Mouse (Mus musculus) lung, postnatal 0 days (tissue): ENCODE measurements around the gene Unc119. TPM values are rescaled to one million over a fixed set of nuclear protein-coding genes. Genes with fewer than 3 reads are reported as not detected.

ENCODE experiments used
- ATAC-seq: fragments of 200-750 bp; cut with Nextera tagmentation; 2 replicates; pipeline ENCODE4 v1.8.0; 2017; ENCODE audit warnings: moderate library complexity
- DNase-seq: peaks from one replicate; pipeline ENCODE4 v3.0.0-alpha.2; 2016; ENCODE audit warnings: low spot score
- H3K27ac ChIP-seq: fragments of 300-500 bp; sonication (generic); 2 replicates; pipeline ENCODE4 v1.5.1; 2014; ENCODE audit warnings: antibody characterized with exemption, mild to moderate bottlenecking, low read length, mixed read lengths
- H3K27me3 ChIP-seq: fragments of 300-500 bp; sonication (generic); replicated peaks from 2 replicates; pipeline ENCODE4 v1.6.1; 2014; ENCODE audit warnings: low read length, mixed read lengths; ENCODE audit not compliant: insufficient read depth
- H3K36me3 ChIP-seq: fragments of 300-500 bp; sonication (generic); 2 replicates; pipeline ENCODE4 v1.6.1; 2014; ENCODE audit warnings: low read length, mixed read lengths; ENCODE audit not compliant: insufficient read depth
- H3K4me1 ChIP-seq: fragments of 300-500 bp; sonication (generic); 2 replicates; pipeline ENCODE4 v1.6.1; 2014; ENCODE audit warnings: antibody characterized with exemption, low read depth, low read length, mixed read lengths; ENCODE audit not compliant: insufficient read depth
- H3K4me2 ChIP-seq: fragments of 300-500 bp; sonication (generic); replicated peaks from 2 replicates; pipeline ENCODE4 v1.6.1; 2014; ENCODE audit warnings: low read depth, mild to moderate bottlenecking, low read length, moderate library complexity, mixed read lengths
- H3K4me3 ChIP-seq: fragments of 300-500 bp; sonication (generic); 2 replicates; pipeline ENCODE4 v1.5.1; 2014; ENCODE audit warnings: low read depth, low read length
- H3K9ac ChIP-seq: fragments of 300-500 bp; sonication (generic); replicated peaks from 2 replicates; pipeline ENCODE4 v1.6.1; 2014; ENCODE audit warnings: low read depth, mild to moderate bottlenecking
- H3K9me3 ChIP-seq: fragments of 300-500 bp; sonication (generic); 2 replicates; pipeline ENCODE4 v1.6.1; 2016; ENCODE audit warnings: low read length, mixed read lengths
- CTCF ChIP-seq: IDR thresholded peaks from 2 replicates; pipeline ENCODE4 v1.5.1; 2016; ENCODE audit warnings: antibody characterized with exemption, mild to moderate bottlenecking
- EP300 ChIP-seq: IDR thresholded peaks from 2 replicates; pipeline ENCODE4 v1.6.1; 2016; ENCODE audit warnings: antibody characterized with exemption, mild to moderate bottlenecking, control low read depth
- WGBS: fragments of 180-500 bp; shearing (Covaris S2); extraction: QIAGEN DNeasy Blood & Tissue Kit; methylation state at CpG from one replicate; pipeline ENCODE4 v1.1.7; 2014; 5-methylcytosine and 5-hydroxymethylcytosine counted together
- polyA plus RNA-seq: library from polyadenylated mRNA; unstranded; fragments of >200 nt; fragmentation: Nextera tagmentation; extraction: Ambion mirVana; gene quantifications from 2 replicates; pipeline ENCODE4 v1.2.1, GENCODE M21; 2015

Unc119 gene
- polyA plus RNA-seq, 1 experiment from 2014 or later = 37.5 TPM

- H3K27me3 ChIP-seq = no peaks in the 10 kb centered on the region
- no peak overlapping the region for H3K4me3 ChIP-seq
- no peak overlapping the region for H3K4me2 ChIP-seq
- H3K9ac ChIP-seq = no peak overlapping the region
- DNase-seq (peak; percentile 69), ATAC-seq (no peak)
- H3K4me1 ChIP-seq = no peaks in the 10 kb centered on the region; the same call in 1 of the 2 replicates
- H3K36me3 ChIP-seq = no peaks in the 10 kb centered on the region
- H3K9me3 ChIP-seq = no peaks in the 10 kb centered on the region
- no peak overlapping the region for H3K27ac ChIP-seq
- 32% methylated on average over 4 of the region's 4 CpGs for WGBS
- TF ChIP-seq EP300 (no peak), CTCF (peak; percentile 84)
Observed at GRCm38 (mm10) chr11:78355471-78356238, 12.4 kb downstream of the Unc119 start.

DNA sequence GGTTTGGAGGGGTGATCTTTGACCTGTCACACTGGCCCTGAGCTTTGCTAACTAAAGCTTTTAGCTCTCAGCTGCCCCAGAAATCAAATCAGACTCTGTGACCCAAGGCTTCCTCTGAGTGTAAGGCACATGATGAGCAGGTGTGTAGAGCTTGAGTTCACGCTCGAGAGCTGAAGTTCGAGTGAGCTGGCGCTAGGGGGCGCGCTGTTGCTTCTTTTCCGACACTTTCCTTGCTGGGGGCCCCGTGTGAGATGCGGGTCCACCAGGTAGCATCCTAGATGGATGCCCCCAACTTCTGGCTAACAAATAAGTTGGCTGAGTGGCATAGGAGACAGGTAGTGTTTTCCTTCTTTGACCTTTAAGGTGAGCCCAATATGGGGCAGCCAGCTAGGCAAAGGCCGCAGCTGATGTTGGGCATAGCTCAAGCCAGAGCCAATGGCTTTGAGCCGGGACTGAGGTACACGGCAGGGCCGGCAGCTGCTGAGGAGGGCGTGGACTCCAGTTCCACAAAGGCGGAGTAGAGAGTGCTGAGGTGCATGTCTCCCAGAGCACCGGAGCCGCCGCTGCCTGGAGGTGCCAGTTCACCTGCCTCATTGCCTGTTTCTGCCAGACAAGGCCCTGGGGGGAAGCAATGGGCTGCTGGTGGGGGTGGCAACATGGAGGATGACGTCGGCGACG, 15.2 kb downstream of the Unc119 start:
- Histone ChIP-seq H3K4me1 (no peaks in the 10 kb centered on the region), H3K9ac (no peak overlapping the region), H3K4me2 (no peak overlapping the region), H3K27me3 (no peaks in the 10 kb centered on the region), H3K36me3 (no peaks in the 10 kb centered on the region), H3K4me3 (no peak overlapping the region), H3K27ac (no peak overlapping the region), H3K9me3 (no peaks in the 10 kb centered on the region)
- ATAC-seq (no peak), DNase-seq (peak; percentile 56)
- TF ChIP-seq CTCF (peak; percentile 74), EP300 (no peak)
- 18% methylated on average over 22 of the region's 22 CpGs for WGBS

- Histone ChIP-seq H3K9ac (no peak overlapping the region), H3K27ac (no peak overlapping the region), H3K36me3 (no peaks in the 10 kb centered on the region), H3K9me3 (no peaks in the 10 kb centered on the region), H3K4me2 (peak overlapping the region; percentile 58), H3K4me3 (peak overlapping the region; percentile 27; the same call in 1 of the 2 replicates), H3K27me3 (no peaks in the 10 kb centered on the region), H3K4me1 (no peaks in the 10 kb centered on the region)
- peak; percentile 91 for DNase-seq
- no peak for TF ChIP-seq EP300
- TF ChIP-seq CTCF = peak; percentile 83
- peak; percentile 80 for ATAC-seq
- WGBS = 7% methylated on average over 13 of the region's 13 CpGs
Observed at GRCm38 (mm10) chr11:78360125-78360788, 17.0 kb downstream of the Unc119 start.

DNA sequence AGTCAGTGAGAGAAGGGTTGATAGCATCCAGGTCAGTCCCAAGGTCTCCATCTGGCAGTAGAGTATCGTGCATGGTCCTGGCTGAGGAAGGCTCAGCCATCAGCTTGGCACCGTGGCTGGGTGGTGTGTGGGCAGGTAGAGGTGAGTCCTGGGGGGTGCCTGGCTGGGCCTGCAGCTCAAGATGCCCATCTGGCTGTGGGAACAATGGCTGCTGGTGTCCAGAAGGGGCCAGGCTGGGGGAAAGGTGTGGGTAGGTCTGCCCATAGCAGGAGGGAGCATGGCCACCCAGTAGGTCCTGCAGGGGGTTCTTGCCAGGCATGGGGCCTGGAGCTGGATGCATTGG, 17.5 kb downstream of the Unc119 start:
- DNase-seq (no peak), ATAC-seq (no peak)
- no peaks in the 10 kb centered on the region for H3K4me1 ChIP-seq
- H3K27ac ChIP-seq = no peak overlapping the region
- no peaks in the 10 kb centered on the region for H3K27me3 ChIP-seq
- no peak overlapping the region for H3K9ac ChIP-seq
- H3K36me3 ChIP-seq = no peaks in the 10 kb centered on the region
- H3K4me3 ChIP-seq = no peak overlapping the region
- no peaks in the 10 kb centered on the region for H3K9me3 ChIP-seq
- 43% methylated on average over 2 of the region's 2 CpGs for WGBS
- H3K4me2 ChIP-seq = no peak overlapping the region
- TF ChIP-seq CTCF = no peak
- no peak for TF ChIP-seq EP300

GRCm38 (mm10) chr11:78363309-78364007, 20.2 kb downstream of the Unc119 start:
- H3K27me3 ChIP-seq = no peaks in the 10 kb centered on the region
- TF ChIP-seq CTCF = no peak
- no peak for TF ChIP-seq EP300
- H3K9me3 ChIP-seq = no peaks in the 10 kb centered on the region
- ATAC-seq (no peak), DNase-seq (no peak)
- no peak overlapping the region for H3K27ac ChIP-seq
- H3K4me1 ChIP-seq = no peaks in the 10 kb centered on the region
- H3K36me3 ChIP-seq = no peaks in the 10 kb centered on the region
- 73% methylated on average over 12 of the region's 13 CpGs for WGBS
- no peak overlapping the region for H3K4me2 ChIP-seq
- H3K4me3 ChIP-seq = no peak overlapping the region
- no peak overlapping the region for H3K9ac ChIP-seq

DNA sequence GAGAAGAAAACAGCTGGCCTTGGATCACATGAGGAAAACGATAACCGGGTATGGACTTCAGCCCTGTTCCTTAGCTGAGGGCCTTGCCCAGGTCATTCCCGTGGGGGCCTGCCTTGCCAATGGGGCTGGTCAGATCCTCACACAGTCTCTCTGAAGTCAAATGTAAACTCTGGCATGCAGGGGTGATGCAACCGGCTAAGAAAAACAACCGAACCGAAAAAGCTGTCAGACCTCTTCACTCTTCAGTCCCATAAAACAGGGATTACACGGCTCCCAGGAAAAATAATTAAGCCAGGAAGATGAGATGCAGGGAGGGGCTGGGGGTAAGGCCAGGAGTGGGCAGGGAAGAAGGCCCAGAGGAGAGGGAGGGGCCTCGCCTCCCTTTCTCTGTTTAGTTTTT, 20.8 kb downstream of the Unc119 start:
- WGBS = 13% methylated on average over 8 of the region's 8 CpGs
- ATAC-seq = 0 out of 2 replicates have a peak, but pooled peaks have one; percentile 9

More for the DNA sequence above, 20.8 kb downstream of the Unc119 start:
- Histone ChIP-seq H3K36me3 (no peaks in the 10 kb centered on the region), H3K9ac (no peak overlapping the region), H3K27ac (no peak overlapping the region), H3K4me1 (no peaks in the 10 kb centered on the region), H3K9me3 (no peaks in the 10 kb centered on the region), H3K4me3 (no peak overlapping the region), H3K4me2 (no peak overlapping the region), H3K27me3 (no peaks in the 10 kb centered on the region)
- no peak for TF ChIP-seq CTCF
- TF ChIP-seq EP300 = no peak
- DNase-seq = peak; percentile 45
